Mouse (Mus musculus) layer of hippocampus, postnatal 14 days (tissue): ENCODE data around the gene Akap8l. TPM values are rescaled to one million over a fixed set of nuclear protein-coding genes. Genes with fewer than 3 reads are reported as not detected.

ENCODE experiments used
- DNase-seq, 2 experiments: peaks; one replicate each; pipeline ENCODE4 v3.0.0; 2021 to 2022; ENCODE audit warnings: low spot score in 2 of 2, mixed read lengths in 1 of 2
- total RNA-seq, 2 experiments: library from RNA; stranded (reverse); gene quantifications; 2 replicates each; pipeline ENCODE4 v1.2.3; 2021

The Akap8l gene
- total RNA-seq, 2 experiments from 2014 or later, result 134 to 157 TPM

DNA sequence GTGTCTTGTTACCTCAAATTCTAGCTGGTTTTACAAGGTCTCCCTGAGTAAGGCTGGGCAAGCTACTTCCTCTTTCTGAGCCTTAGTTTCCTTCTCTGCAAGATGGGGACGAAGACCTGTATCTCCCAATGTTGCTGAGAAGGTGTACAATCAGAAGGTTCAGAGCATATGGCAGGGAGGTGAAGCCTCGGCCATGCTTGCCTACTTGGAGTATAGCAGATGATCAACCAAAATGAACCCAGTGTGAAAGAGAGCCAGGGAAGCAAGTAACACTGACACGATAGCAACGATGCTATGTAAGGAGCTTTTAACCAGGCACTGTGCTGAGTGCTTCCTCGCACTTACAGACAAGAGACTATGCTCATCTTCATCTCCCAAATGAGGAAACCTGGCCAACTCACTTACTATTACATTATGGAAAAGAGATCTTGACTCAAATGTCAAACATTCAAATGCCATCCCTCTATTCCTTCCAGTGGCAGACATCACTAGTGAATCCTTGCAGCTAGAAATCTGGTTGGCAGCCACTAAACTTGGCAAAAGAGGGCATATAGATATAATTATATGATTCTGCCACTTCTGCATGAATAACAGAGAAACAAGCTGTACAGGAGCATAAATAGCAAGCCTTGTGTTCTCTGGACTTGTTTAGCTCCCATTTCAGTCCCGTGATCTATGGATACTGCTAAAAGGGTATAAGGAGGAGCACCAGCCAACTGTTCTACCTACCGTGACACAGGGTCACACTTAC, 8.0 kb upstream of the Akap8l start:
- no peak for DNase-seq

DNA sequence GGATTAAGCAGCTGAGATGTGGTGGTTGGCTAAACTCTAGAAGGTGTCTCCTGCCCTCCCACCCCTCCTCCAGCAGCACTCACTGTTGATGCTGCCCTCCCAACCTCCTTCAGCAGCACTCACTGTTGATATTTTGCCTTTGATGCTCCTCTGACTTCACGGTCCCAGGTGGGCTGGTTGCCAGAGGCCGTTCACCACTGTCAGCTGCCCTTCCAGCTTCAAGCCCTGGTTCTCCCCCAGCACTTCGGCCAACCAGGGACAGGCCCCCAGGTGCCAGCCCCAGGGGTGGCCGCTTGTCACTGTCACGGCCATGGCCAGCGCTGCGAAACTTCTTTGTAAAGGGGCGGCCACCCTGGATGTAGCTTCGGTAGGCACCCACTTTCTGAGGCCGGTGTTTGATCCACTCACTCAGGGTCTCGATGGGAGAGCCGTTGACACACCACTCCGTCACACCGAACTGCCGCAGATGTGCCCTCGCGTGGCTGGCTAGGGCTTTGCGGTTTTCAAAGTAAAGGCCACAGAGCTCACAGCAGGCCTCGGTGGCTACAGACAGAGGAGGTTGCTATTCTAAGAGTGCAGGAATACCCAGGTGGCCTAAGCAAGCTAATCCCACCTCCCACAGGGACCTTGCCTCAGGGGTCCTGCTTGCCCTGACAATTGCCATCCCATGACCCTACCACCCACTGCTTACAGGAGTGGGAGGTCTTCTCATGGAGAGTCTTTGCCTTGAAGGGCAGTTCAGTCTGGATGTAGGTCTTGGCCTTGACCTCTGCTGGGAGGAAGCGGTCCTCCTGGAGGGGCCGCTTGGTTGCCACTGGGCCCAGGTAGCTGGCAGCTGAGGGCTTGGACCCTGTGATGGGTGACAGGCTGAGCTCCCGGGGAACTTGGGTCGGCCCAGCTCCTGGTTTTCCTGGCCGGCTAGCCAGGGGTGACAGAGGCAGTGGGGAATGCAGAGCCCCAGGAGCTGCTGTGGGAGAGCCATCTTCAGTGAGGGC, 6.7 kb upstream of the Akap8l start:
- no peak for DNase-seq

DNA sequence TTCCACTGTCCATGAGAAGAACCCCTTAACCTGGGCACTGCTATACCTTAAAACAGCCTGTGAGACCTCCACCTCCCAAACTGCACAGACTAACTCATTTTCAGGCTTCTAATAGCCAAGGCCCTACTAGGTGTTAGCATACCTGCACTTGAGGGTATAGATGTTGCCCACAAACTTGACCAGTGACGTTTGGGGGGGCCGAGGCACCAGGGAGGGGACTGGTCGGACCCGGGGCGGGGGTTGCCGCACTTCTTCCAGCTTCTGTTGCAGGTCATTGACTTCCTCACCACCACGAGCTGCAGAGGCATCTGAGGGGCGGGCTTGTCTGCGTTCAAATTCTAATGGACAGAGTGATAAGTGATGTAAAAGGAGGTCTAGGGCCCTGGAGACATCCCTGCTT, 5.9 kb upstream of the Akap8l start:
- no peak for DNase-seq

DNA sequence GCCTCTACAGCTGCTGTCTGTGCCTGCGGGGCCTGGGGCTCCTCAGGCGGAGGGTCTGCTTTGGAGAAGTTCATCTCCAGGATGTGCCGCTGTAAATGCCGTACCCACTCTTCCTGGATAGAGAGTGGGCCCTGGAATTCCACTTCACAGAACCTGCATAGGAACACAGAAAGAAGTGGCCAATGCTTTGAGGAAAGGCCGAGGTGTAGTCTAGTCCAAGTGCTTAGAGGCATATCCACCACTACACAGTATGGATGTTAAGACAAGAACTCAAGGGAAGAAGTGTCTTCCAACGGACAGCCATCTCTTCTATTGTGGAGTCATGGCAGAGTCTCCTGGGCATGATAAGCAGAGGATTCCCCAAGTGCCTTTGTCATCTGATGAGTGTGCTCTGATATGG, 4.6 kb upstream of the Akap8l start:
- DNase-seq, result no peak

DNA sequence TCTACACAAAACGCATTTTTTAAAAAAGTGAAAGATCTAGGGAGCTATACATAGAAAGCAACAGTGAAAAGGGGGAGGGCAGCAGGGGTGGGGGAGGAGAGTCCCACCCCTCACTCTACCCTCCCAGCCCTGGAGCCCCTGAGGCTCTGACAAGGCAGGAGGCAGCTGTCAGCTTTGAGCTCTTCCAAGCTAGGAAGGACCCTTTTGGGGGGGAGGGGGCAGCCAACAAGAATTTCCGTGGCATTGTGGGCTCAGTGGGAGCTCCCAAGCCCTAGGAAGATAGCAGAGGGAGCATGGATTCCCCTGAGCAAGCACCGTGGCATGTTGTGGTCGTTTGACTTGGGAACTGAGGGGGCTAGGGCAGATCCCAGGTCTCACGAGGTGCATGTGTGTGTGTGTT, 3.8 kb upstream of the Akap8l start:
- DNase-seq, result no peak

DNA sequence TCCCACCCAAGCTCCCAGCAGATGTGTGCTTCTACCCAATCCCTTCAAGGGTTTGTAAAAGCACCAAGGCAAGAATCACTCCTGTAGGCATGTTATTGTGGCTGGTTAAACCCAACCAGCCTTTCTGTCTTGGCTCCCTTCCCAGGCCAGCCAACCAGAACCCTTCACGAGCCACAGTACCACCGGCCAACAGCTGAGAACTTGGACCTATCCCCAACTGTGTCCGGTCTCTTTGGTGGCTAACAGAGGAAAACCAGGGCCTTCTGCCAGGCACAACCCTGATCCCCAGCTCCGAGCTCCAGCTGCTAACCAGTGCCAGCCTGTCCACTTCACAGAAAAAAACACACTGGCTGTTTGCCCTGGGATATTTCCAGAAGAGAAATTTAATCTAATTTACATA, 3.3 kb upstream of the Akap8l start:
- peak; percentile 50 to 85 for DNase-seq

DNA sequence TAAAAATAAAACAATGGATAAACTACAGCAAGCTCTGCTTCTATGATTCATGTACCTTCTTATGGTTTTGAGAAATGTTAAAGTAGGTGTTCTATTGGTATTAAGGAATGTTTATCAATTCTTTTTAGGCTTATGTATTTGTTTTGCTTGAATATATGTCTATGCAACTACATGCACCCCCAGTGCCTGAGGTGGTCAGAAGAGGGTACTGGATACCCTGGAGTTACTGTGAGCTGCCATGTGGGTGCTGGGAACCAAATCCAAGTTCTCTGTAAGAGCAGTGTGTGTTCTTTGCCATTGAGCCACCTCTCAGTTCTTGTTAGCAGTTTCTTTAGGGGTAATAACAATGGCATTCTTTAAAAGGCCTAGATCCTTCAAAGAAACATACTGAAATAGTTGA, 1.3 kb upstream of the Akap8l start:
- DNase-seq, result no peak

DNA sequence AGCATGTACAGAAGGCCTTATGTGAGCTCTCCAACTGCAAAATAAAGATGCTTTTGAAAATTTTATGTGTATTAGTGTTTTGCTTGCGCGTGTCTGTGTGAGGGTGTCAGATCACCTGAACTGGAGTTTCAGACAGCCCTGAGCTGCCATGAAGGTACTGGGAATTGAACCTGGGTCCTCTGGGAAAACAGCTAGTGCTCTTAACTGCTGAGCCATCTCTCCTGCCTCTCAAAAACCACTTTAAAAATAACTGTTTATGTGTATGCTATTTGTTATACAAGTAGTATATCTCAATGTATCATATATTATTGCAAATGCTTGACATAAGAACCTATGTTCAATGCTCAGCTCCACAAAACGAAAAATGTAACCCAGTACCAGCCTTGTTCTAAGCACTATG, 862 bp upstream of the Akap8l start:
- DNase-seq, result no peak

DNA sequence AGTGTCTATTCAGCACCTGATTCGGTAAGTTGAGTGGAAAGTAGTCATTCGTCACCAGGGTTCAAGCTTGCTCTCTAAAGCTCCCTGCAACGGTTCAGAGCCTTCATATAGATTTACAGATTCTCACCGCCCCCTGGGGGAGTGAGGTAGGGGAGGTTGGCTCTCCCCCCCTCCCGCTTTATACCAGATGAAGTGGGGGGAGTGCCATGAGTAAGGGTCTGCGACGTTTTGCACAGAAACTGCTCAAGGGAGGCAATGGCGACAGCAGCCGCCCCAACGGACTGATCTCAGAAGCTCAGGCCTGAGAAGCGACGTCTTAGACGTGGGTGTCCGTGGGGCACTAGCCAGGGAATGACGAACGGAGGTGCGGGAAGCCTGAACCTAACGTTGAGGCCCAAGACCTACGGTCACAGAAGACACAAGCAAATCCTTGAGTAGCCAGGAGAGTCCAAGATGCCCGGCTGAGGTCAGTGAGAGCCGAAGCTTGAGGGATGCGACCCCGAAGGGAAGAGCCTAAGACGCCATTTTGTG, 491 bp downstream of the Akap8l start:
- no peak for DNase-seq

DNA sequence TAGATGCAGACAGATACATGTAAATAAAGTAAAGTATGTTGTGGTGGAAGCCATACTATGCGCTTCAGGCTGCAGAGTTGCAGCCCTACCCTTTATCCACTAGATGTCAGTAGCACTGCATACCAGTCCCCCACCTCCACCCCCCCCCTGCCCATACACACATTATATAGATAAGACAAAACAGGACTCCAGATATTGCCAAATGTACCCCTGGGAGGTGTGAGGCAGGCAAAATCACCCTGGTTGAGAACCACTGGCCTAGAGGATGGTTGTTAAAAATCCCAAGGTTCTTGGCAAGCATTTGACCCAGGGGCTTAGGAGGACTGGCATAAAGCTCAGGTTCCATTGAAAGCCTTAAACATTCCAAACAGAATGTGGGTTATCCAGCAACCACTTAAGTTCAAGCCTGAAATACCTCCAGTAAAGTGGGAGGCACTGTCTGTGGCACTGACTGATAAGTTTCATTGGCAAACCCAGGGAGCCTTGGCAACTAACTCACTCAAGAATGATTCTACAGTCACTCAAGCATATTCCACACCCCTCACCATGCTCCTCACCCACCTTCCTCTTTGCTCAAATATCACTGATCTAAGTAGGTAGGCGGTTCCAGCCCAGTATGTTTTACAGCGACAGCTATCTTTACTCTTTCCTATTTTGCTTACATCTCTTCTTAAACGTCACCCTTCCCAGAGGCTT, 1.2 kb downstream of the Akap8l start:
- peak; percentile 29 to 49 for DNase-seq

DNA sequence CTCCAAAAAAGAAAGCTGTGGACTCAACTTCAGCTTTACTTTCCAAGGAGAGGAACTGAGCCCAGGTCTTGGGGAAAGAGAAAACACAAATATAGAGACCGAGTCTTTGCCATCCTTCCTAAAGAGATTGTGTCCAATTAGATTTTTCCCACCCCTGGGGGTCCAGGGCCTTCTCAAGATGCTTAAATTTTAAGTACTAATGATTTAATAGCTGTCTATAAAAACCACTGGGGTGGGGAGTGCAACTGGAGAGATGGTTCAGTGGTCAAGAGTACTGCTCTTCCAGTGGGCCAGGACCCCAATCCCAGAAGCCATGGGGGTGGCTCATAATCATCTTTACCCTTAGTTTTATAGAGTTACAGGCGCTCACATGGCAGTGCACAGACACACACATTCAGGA, 2.0 kb downstream of the Akap8l start:
- DNase-seq, result no peak

DNA sequence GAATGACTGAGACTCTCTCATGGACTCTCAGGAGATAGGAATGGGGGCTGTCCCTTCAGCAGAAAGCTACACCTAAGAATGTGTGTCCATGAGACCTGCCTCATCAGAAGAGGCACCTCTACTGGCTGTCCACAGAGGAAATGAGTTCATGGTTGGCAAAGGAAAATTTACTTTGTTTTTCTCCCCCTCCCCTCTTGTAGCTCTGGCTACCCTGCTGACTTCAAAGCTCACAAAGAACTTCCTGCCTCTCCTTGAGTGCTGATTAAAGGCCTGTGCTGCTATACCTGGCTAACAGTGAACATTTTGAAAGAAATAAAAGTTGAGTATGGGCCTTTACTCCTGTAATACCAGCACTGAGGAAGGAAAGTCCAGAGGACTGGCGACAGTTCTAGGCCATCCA, 9.3 kb downstream of the Akap8l start:
- DNase-seq, result no peak

DNA sequence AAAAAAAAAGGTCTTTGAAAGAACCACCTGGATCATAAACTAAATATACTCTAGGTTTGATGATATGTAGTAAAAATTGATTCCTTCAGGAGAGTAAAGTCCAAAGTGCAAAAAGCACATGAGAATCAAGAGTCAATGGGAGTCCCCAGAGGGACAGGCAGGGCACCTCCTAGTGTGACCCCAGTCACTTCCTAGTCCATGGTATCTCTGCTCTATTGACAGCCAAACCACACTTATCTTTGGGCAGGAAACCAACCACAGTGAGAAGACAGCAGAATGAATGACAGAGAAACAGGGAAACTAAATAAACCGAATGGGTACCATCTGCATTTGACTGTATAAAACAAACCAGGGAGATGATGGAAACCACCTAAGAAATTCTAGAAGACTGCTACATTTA, 10.3 kb downstream of the Akap8l start:
- no peak for DNase-seq

DNA sequence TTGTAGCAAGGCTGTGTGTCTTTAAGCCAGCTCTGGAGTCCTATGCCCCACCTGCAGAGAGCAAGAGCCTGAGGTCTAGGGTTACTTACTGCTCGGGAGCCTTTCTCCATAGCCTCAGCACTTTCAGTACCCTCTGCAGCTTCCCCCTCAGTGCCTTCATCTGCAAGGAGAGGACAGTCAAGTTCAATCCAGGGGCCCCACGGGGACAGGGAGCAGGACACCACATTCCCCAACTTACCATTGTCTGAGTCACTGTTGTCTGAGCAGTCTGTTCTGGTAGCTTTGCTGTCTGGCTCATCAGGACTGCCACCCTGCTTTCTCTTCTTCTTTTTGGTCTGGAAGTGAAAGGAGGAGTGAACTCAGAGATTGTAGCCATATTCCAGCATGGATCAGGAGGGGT, 14.5 kb downstream of the Akap8l start:
- DNase-seq, result no peak

DNA sequence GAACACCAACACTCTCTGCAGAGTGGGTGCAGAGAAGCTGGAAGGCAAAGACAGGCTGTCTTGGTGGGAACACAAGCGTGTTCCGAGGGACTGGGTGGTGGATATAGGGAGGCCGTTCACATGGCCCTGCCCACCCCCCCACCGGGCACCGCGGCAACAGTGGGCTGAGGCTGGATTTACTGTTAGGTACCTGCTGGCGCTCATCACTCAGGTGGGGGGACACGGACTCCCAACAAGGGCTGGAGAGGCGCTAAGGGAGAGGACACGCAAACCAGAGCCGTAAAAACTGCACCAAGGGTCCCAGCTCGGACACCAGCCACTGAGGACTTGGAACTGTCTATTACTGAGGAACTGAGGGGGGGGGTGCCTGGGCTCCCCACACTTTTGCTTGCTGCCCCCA, 15.5 kb downstream of the Akap8l start:
- DNase-seq, result no peak

DNA sequence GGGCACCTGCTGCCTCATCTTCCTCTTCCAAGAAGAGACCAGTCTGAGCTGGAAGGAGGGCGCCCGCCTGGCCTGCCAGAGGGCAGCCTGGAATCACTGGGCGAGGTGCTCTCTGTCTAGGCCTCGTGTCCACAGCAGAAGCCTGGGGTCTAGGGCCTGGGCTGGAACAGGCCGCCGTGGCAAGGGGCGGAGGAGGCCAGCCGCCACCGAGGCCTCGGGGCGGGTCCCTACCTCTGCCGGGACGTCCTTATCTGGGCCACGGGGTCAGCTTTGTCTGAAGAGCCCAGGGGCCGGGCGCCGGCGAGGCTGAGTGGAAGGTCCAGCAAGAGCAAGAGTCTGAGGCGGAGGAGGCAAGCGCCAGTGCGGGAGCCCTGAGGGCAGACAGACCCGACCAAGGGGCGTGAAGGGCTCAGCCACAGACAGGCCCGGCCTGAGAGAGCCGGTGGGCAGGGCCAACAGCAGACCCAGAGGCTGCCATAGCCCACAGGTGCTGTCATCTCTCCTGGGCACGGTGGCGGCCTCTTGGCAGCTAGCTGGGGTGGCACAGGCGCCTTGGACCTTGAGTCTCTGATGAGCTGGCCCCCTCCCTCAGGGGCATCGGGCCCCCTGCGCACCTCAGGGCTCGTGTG, 16.6 kb downstream of the Akap8l start:
- DNase-seq, result no peak

DNA sequence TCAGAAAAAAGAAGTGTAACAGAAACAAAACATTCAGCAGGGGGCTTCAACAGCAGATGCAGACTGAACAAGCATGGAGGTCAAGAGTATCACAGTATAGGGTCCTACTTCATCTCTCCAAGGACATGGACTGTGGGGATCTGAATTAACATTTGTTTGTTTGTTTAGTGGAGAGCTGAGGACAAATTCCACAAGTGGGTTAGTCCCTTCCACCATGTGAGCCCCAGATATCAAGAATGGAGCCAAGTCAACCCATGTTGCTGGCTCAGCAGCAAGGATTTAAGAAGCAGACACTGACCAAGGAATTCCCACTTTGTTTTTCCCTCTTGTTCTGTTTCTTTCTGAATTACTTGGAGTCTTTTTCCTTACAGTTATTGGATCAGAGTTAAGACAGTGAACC, 22.9 kb downstream of the Akap8l start:
- DNase-seq, result no peak

DNA sequence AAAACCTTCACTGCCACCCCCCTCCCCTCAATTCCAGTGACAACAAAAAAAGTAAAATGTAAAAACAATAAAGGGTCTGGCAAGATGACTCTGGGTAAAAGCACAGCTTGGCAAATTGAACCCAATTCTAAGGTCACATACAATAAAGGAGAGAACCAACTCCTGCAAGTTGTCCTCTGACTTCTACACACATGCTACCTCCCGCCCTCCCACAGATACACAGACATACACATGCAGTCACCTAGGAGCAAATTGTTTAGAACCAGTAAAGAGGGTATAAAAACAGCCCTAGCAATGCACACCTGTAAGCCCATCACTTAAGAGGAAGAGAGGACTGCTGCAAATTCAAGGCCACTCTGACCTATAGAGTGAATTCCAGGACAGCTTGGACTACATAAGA, 27.6 kb downstream of the Akap8l start:
- no peak for DNase-seq

DNA sequence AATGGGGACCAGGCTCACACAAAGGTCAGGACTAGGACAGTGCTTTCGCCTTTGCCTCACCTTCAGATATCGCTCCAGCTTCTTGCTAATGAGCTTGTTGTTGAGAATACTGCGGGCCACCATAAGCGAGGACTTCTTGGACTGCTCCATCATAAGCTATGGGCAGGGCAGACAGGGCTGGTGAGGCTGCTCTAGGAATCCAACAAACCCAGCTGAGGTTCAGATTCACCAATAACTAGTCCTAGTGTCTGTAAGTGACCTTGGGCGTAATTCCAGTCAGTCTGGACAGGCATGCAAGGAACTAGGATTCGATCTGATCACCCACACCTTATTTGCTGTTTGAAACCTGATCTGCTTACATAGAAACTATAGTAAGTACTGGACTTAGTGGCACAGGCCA, 28.6 kb downstream of the Akap8l start:
- peak in 1 of 2 experiments; percentile 28 for DNase-seq

DNA sequence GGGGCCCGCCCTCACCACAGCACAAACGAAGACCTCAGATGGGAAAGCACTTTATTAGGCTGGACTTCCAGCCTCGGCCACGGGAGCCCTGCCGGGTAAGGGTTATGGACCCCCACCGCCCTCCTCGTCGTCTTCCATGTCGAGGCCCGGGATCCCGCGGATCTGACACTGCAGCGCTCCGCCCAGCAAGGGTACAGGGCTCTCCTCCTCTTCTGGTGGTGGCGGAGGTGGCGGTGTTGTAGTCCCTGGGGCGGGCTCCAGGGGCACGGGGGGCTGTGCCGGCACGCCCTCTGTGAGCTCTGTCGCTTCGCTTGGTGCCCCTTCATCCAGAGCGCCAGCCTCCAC, 29.0 kb downstream of the Akap8l start:
- no peak for DNase-seq
